Mouse (Mus musculus) lung, postnatal 0 days (tissue): ENCODE results near the gene Pbld2.

ENCODE experiments used
- CTCF ChIP-seq: IDR thresholded peaks from 2 replicates; pipeline ENCODE4 v1.5.1; 2016; ENCODE audit warnings: antibody characterized with exemption, mild to moderate bottlenecking
- EP300 ChIP-seq: IDR thresholded peaks from 2 replicates; pipeline ENCODE4 v1.6.1; 2016; ENCODE audit warnings: antibody characterized with exemption, mild to moderate bottlenecking, control low read depth

GRCm38 (mm10) chr10:63061266-63061665 lies 37.2 kb downstream of the Pbld2 start:
- no peak for TF ChIP-seq EP300
- TF ChIP-seq CTCF: no peak
